Mouse (Mus musculus) inflammation-experienced regulatory T-cells (primary cell): Measurements from ENCODE around the gene Crybb3. TPM values are rescaled to one million over a fixed set of nuclear protein-coding genes. Genes with fewer than 3 reads are reported as not detected.

Source experiments
- polyA plus RNA-seq, 2 experiments: library from polyadenylated mRNA; unstranded; fragments of 100-300 nt; shearing (Covaris generic); gene quantifications; one replicate each; pipeline ENCODE4 v1.2.1; 2017

Gene Crybb3
- polyA plus RNA-seq, result 1 to 10 TPM in 1 of 2 experiments, not detected in 1; 3.1 TPM

GRCm38 (mm10) chr5:113081439-113081838, at the start of gene Crybb3:
Gene Crybb3, minus strand, starts transcription at chr5:113081584.

GRCm38 (mm10) chr5:113070017-113070416, 11.4 kb downstream of the Crybb3 start, which contains the start of gene Crybb2:
Gene Crybb2, minus strand, starts transcription at chr5:113070117.

Other genes with a start within 250 kb of the Crybb3 start
- gene Myo18b, start 185.2 kb downstream of the Crybb3 start, polyA plus RNA-seq, result under 1 TPM; 0.17 to 0.67 TPM
- gene Grk3, start 65.8 kb downstream of the Crybb3 start, polyA plus RNA-seq, result 1 to 10 TPM in 1 of 2 experiments, under 1 TPM in 1; 0.43 to 4.0 TPM
- gene Crybb2, start 11.5 kb downstream of the Crybb3 start, polyA plus RNA-seq, result under 1 TPM in 1 of 2 experiments, not detected in 1; 0.67 TPM
- 1 to 10 TPM; 3.0 to 4.4 TPM for gene 2900026A02Rik, start 139.7 kb upstream of the Crybb3 start, polyA plus RNA-seq
- under 1 TPM; 0.14 to 0.21 TPM for gene Tmem211, start 145.3 kb upstream of the Crybb3 start, polyA plus RNA-seq
- 1 to 10 TPM in 1 of 2 experiments, under 1 TPM in 1; 0.29 to 1.9 TPM for gene Sgsm1, start 229.2 kb upstream of the Crybb3 start, polyA plus RNA-seq